Mouse (Mus musculus): ENCODE results near the gene Dtx3.

DNA sequence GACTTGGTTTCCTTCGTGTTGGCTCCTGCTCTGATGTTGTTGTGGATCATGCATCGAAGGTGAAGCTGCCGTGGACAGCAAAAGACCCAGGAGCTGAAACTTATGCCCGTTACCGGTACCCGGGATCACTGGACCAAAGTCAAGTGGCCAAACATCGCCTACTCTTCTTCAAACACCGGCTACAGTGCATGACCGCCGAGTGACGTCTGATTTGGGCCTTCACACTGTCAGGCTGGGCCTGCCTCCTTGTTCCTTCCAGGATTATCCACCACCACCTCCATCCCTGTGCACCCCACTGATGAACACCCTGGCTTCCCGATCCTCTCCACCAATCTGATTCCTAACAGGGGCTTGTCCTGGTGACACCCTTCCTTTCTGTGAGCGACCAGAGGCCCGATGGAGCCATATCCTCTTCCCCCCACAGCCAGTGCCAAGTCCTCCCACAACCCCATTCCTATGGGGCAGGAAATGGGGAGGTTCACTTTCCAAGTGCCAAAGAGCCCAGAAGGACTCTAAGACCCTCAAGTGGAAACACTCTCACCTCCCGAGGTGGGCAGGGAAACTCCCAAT lies 23.8 kb downstream of the Dtx3 start:
- TF ChIP-seq HCFC1 (IDR thresholded peaks at IDR 0.05; ENCODE audit: borderline replicate concordance, insufficient read depth, low read length) (no peak), CHD2 (IDR thresholded peaks at IDR 0.05; ENCODE audit: low read depth, low read length) (no peak), MAFK (IDR thresholded peaks at IDR 0.05; ENCODE audit: insufficient read depth, low read depth, low read length) (no peak)

Data from ES-E14 (cell line).